Mouse (Mus musculus): Measurements from ENCODE around the gene Rpap3.

GRCm38 (mm10) chr15:97716782-97717181, 11.2 kb upstream of the Rpap3 start:
- TF ChIP-seq EP300 (IDR thresholded peaks at IDR 0.05; ENCODE audit: insufficient read depth, low read depth, low read length) (no peak), CTCF (IDR thresholded peaks at IDR 0.05; ENCODE audit: low read depth, low read length) (no peak), POLR2A (IDR thresholded peaks at IDR 0.05; ENCODE audit: insufficient read depth, low read length) (no peak)

Data from ES-Bruce4 (cell line).